Mouse (Mus musculus) stomach, embryonic 16.5 days (tissue): ENCODE results near the gene Hddc3. TPM values are rescaled to one million over a fixed set of nuclear protein-coding genes. Genes with fewer than 3 reads are reported as not detected.
"Not testable (repeated sequence)": the region's sequence is repeated elsewhere in the genome, so short reads cannot be mapped to it uniquely, and the experiment has no call there.

Source experiments
- ATAC-seq: fragments of 200-750 bp; cut with Nextera tagmentation; 2 replicates; pipeline ENCODE4 v1.8.0; 2017; ENCODE audit warnings: moderate number of reproducible peaks, moderate TSS enrichment; ENCODE audit not compliant: insufficient read depth, low FRiP score
- H3K27ac ChIP-seq: fragments of 300-500 bp; sonication (generic); 2 replicates; pipeline ENCODE4 v1.5.1; 2014; ENCODE audit warnings: low read length
- H3K27me3 ChIP-seq: fragments of 300-500 bp; sonication (generic); 2 replicates; pipeline ENCODE4 v1.6.1; 2014; ENCODE audit warnings: low read length, control low read depth, mixed read lengths; ENCODE audit not compliant: control insufficient read depth, insufficient read depth
- H3K36me3 ChIP-seq: fragments of 300-500 bp; sonication (generic); 2 replicates; pipeline ENCODE4 v1.6.1; 2014; ENCODE audit warnings: low read length; ENCODE audit not compliant: control insufficient read depth, insufficient read depth
- H3K4me1 ChIP-seq: fragments of 300-500 bp; sonication (generic); 2 replicates; pipeline ENCODE4 v1.6.1; 2014; ENCODE audit warnings: low read length, control low read depth, mixed read lengths; ENCODE audit not compliant: control insufficient read depth, insufficient read depth
- H3K4me2 ChIP-seq: fragments of 300-500 bp; sonication (generic); 2 replicates; pipeline ENCODE4 v1.6.1; 2014; ENCODE audit warnings: low read depth, low read length, mixed read lengths
- H3K4me3 ChIP-seq: fragments of 300-500 bp; sonication (generic); replicated peaks from 2 replicates; pipeline ENCODE4 v1.5.1; 2014; ENCODE audit warnings: mild to moderate bottlenecking, low read length
- H3K9ac ChIP-seq: fragments of 300-500 bp; sonication (generic); 2 replicates; pipeline ENCODE4 v1.6.1; 2014; ENCODE audit warnings: low read length
- H3K9me3 ChIP-seq: fragments of 300-500 bp; sonication (generic); replicated peaks from 2 replicates; pipeline ENCODE4 v1.6.1; 2016; ENCODE audit warnings: low read length, control low read depth; ENCODE audit not compliant: control insufficient read depth
- WGBS: fragments of 180-500 bp; shearing (Covaris S2); extraction: QIAGEN DNeasy Blood & Tissue Kit; methylation state at CpG from one replicate; pipeline ENCODE4 v1.1.7; 2014; 5-methylcytosine and 5-hydroxymethylcytosine counted together
- polyA plus RNA-seq: library from polyadenylated mRNA; unstranded; fragments of >200 nt; fragmentation: Nextera tagmentation; extraction: Ambion mirVana; gene quantifications from 2 replicates; pipeline ENCODE4 v1.2.1, GENCODE M21; 2015

Hddc3 gene
- polyA plus RNA-seq, 1 experiment from 2014 or later: 13.4 TPM

DNA sequence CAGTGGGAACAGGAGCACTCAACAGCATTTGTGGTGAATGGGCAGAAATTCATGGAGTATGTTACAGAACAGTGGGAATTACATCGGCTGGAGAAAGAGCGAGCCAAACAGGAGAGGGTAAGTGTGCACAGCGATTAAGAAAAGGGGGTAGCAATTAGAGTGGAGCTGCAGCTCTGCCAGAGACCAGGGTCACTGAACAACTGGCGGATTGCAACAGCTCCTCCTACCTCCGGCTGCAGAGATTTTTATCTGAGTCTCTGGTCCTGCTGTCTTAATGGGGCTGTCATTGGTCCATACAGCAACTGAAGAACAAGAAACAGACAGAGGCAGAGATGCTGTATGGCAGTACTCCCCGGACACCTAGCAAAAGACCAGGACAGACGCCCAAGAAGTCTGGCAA is 32.1 kb upstream of the Hddc3 start:
- ATAC-seq: no peak
- Histone ChIP-seq H3K9ac (no peak overlapping the region), H3K4me2 (no peak overlapping the region), H3K4me3 (no peak overlapping the region), H3K27ac (no peak overlapping the region), H3K9me3 (no peaks in the 10 kb centered on the region), H3K27me3 (no peaks in the 10 kb centered on the region), H3K4me1 (no peaks in the 10 kb centered on the region), H3K36me3 (peaks cover 26% of the 10 kb centered on the region)
- 82% methylated on average over 7 of the region's 7 CpGs for WGBS

DNA sequence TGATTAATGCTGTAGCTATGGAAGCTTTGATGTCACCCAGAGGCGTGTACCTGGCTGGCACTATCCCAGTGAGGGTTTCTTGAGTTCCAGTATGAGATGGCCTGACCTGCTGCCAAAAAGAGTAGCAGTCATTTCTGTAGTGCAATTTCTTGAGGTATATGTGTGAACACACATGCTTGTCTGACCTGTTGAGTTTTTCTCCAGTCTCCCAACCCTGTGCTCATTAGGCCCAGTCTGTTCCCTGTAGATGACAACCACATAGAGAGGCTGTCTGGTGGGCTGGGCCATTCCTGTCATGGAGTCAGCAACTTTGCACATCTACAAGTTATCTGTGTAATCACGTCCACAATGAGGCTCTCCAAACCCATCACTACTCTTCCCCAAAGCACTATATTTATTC is 27.2 kb upstream of the Hddc3 start:
- Histone ChIP-seq H3K4me2 (no peak overlapping the region), H3K36me3 (peaks cover 28% of the 10 kb centered on the region), H3K9ac (no peak overlapping the region), H3K4me1 (no peaks in the 10 kb centered on the region), H3K27ac (no peak overlapping the region), H3K9me3 (no peaks in the 10 kb centered on the region), H3K4me3 (no peak overlapping the region), H3K27me3 (no peaks in the 10 kb centered on the region)
- 83% methylated on average over 2 of the region's 2 CpGs for WGBS
- ATAC-seq: no peak

DNA sequence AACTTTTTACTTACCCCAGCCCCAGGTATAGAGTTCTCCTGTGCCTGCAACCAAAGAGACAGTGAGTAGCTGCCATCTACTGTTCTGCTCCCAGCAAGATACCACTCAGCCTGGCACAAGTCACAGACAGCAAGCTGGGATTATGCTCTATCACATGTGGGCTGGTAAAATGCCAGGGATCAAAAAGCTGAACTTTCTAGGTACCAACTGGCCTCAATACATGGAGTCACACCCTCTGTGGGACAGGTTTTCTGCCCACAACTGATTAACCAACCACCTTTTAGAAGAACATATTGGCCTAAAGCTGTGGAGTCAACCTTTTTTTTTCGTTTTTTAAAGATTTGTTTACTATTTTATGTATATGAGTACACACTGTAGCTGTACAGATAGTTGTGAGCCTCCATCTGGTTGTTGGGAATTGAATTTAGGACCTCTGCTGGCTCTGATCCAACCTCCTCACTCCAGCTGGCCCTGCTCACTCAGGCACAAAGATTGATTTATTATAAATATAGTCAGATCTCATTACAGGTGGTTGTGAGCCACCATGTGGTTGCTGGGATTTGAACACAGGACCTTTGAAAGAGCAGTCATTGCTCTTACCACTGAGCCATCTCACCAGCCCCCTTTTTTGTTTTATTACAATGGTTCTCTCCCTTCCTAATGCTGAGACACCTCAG is 25.3 kb upstream of the Hddc3 start:
- no peak overlapping the region for H3K9ac ChIP-seq
- 55% methylated on average over 1 of the region's 1 CpGs for WGBS
- H3K4me1 ChIP-seq: 0 out of 2 replicates have a peak, but pooled peaks cover under 1% of the 10 kb centered on the region
- ATAC-seq: no peak
- peaks cover 25% of the 10 kb centered on the region for H3K36me3 ChIP-seq
- H3K4me3 ChIP-seq: no peak overlapping the region
- H3K4me2 ChIP-seq: no peak overlapping the region
- no peaks in the 10 kb centered on the region for H3K27me3 ChIP-seq
- no peaks in the 10 kb centered on the region for H3K9me3 ChIP-seq
- no peak overlapping the region for H3K27ac ChIP-seq

DNA sequence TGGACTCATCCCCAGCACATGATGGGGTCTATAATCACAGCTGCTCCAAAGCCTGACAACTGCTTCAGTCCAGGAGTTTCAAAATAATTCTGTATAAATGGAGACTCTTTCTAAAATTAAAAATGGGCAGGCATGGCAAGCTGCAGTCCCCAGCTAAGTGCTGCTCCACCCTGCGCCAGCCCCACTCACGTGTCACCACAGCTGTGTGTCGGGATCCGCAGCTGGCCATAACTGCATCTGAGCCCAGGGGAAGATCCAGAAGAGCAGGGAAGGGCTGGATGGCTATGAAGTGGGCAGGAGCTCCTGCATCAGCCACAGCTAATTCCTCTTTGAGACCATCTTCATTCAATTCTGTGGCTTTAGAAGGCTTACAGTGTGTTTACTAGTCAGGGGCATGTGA is 24.2 kb upstream of the Hddc3 start:
- Histone ChIP-seq H3K9ac (no peak overlapping the region), H3K4me2 (no peak overlapping the region), H3K27me3 (no peaks in the 10 kb centered on the region), H3K4me1 (peaks cover 9% of the 10 kb centered on the region; the same call in 1 of the 2 replicates), H3K36me3 (peaks cover 25% of the 10 kb centered on the region), H3K9me3 (no peaks in the 10 kb centered on the region), H3K27ac (no peak overlapping the region), H3K4me3 (no peak overlapping the region)
- WGBS: 90% methylated on average over 4 of the region's 4 CpGs
- no peak for ATAC-seq

DNA sequence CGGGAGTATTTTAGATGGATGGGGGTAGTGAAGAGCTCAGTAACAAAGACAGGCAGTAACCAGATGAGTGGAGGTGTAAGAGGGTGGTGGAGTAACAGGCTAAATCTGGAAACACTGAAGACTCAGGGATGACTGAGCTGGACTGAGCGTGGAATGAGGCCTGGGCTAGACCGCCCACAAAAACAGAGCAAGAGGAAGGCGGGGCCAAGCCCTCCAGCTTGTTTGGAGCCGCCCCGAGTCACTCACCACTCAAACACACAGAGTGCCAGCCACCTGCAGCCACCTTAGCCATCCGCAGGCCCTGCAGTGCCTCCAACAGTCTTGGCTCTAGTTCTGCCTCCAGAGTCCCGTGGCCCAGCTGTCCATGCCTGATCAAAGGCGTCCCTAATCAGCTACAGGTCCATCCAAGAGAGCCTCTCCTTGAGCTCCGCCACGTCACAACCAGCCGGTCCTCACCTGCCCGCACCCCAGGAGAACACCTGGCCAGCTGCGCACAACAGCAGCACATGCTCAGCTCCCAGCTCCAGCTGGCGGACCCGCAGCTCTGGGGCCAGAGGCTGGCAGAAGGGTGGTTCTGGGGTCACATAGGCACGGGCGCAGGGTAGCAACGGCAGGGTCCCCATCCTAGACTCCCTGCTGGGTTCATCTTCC is 22.9 kb upstream of the Hddc3 start:
- Histone ChIP-seq H3K27me3 (no peaks in the 10 kb centered on the region), H3K4me2 (no peak overlapping the region), H3K27ac (no peak overlapping the region), H3K9ac (no peak overlapping the region), H3K4me1 (peaks cover 9% of the 10 kb centered on the region; the same call in 1 of the 2 replicates), H3K36me3 (peaks cover 15% of the 10 kb centered on the region), H3K4me3 (no peak overlapping the region), H3K9me3 (no peaks in the 10 kb centered on the region)
- WGBS: 78% methylated on average over 19 of the region's 19 CpGs
- no peak for ATAC-seq

DNA sequence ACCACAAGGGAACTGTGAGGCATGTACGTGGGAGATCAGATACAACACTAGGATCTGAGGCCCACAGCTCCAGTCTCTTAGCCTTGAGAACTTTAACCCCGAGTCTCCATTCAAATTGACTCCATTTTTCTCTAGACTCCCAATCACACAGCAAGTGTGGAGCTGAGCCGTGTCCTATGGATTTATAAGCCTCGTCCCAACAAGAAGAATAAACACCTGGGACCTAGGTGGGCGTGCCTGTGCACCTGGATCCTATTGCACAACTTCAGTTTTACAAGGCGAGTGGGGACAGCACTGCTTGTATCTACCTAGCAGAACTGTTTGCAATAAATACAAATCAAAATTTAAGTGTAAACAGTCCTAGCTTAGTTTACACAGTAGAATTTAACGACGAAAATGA is 19.6 kb upstream of the Hddc3 start:
- WGBS: 13% methylated on average over 8 of the region's 8 CpGs
- peak overlapping the region; percentile 61 for H3K4me3 ChIP-seq

DNA sequence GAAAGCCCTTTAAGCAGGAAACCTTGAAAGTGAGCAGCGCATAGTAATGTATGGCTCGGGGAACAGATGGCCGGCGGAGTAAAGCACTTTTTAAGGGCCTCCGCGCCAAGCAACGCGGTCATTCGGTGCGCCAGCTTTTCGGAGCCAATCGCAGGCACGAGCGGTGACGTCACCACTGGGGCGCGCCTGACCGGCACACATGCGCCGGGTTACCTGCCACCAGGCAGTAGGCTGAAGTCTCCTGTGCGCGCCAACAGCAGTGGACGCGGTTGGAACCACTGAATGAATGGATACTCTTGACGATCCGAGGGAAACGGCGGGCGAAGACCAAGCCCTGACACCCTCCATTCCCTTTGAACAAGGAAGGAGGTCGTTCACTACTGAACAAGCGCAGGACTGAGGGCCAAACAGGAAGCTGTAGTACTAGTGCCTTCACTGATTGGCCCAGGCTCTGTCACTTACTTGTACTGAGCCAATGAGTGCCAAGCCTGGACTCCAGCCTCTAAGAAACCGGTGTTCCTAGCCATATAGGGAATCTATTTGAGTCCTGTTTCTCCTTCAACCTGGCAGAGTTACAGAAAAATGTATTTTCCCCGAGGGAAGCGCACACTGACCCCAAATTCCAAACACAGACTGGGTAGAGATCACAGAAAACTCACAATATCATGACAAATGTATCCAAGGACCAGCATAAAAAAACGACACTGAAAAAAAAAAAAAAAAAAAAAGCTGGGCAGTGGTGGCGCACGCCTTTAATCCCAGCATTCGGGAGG is 18.7 kb upstream of the Hddc3 start, which contains the start of gene Rccd1:
Rccd1 (minus strand) TSS at position 412 of the 773 bp plus-strand sequence.
- peak within 1 kb of the TSS; percentile 61 for H3K4me3 ChIP-seq
- peaks cover 13% of the 10 kb centered on the region; the same call in 1 of the 2 replicates for H3K4me1 ChIP-seq
- H3K36me3 ChIP-seq: peaks cover 8% of the 10 kb centered on the region; the same call in 1 of the 2 replicates
- peak; percentile 99 for ATAC-seq
- peak within 1 kb of the TSS; percentile 87 for H3K4me2 ChIP-seq
- H3K9ac ChIP-seq: peak within 1 kb of the TSS; percentile 76
- no peaks in the 10 kb centered on the region for H3K9me3 ChIP-seq
- no peaks in the 10 kb centered on the region for H3K27me3 ChIP-seq
- H3K27ac ChIP-seq: peak within 1 kb of the TSS; percentile 91
- under 1% methylated on average over 38 of the region's 38 CpGs for WGBS

More for the DNA sequence above, 19.6 kb upstream of the Hddc3 start:
- Histone ChIP-seq H3K9ac (peak overlapping the region; percentile 76), H3K4me2 (peak overlapping the region; percentile 87), H3K4me1 (peaks cover 13% of the 10 kb centered on the region; the same call in 1 of the 2 replicates), H3K27me3 (no peaks in the 10 kb centered on the region), H3K27ac (peak overlapping the region; percentile 91), H3K36me3 (peaks cover 8% of the 10 kb centered on the region; the same call in 1 of the 2 replicates), H3K9me3 (no peaks in the 10 kb centered on the region)
- ATAC-seq: no peak

DNA sequence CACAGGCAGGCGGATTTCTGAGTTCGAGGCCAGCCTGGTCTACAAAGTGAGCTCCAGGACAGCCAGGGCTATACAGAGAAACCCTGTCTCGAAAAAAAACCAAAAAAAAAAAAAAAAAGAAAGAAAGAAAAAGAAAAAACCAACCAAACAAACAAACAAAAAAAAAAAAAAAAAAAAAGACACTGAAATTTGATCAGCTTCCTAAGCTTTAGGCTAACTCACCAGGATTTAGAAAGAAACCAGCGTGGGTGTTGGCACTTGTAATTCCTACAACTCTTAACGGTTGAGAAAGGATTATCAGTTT is 18.1 kb upstream of the Hddc3 start:
- H3K27me3 ChIP-seq, H3K36me3 ChIP-seq, H3K9me3 ChIP-seq, H3K9ac ChIP-seq, H3K4me3 ChIP-seq, ATAC-seq: not testable (repeated sequence)
- Histone ChIP-seq H3K27ac (peak overlapping the region; percentile 91), H3K4me1 (peaks cover 13% of the 10 kb centered on the region; the same call in 1 of the 2 replicates), H3K4me2 (peak overlapping the region; percentile 87; the same call in 1 of the 2 replicates)
- 43% methylated on average over 5 of the region's 5 CpGs for WGBS
